Mouse (Mus musculus): ENCODE data around the gene Timmdc1.

Timmdc1 gene

GRCm38 (mm10) chr16:38463305-38463704, 59.2 kb downstream of the Timmdc1 start:
- DNase-seq (ENCODE audit: low spot score in 2 of 2), result no peak

- DNase-seq (ENCODE audit: low spot score in 2 of 2), result no peak
Observed at GRCm38 (mm10) chr16:38462161-38462560, 60.3 kb downstream of the Timmdc1 start.

- DNase-seq (ENCODE audit: low spot score in 2 of 2), result no peak
Observed at GRCm38 (mm10) chr16:38461749-38462148, 60.7 kb downstream of the Timmdc1 start.

- DNase-seq (ENCODE audit: low spot score in 2 of 2), result no peak
Observed at GRCm38 (mm10) chr16:38459990-38460389, 62.5 kb downstream of the Timmdc1 start.

GRCm38 (mm10) chr16:38458600-38459280, 63.7 kb downstream of the Timmdc1 start:
- DNase-seq (ENCODE audit: low spot score in 2 of 2), result no peak

- DNase-seq (ENCODE audit: low spot score in 2 of 2), result peak; percentile 22 to 54
Observed at GRCm38 (mm10) chr16:38456812-38457567, 65.5 kb downstream of the Timmdc1 start.

- no peak for DNase-seq (ENCODE audit: low spot score in 2 of 2)
Observed at GRCm38 (mm10) chr16:38455511-38456418, 66.7 kb downstream of the Timmdc1 start, which contains the start of gene Cd80. Cd80 (plus strand) TSS chr16:38455561.

GRCm38 (mm10) chr16:38454533-38455254, 67.8 kb downstream of the Timmdc1 start:
- DNase-seq (ENCODE audit: low spot score in 2 of 2), result no peak

- DNase-seq (ENCODE audit: low spot score in 2 of 2), result peak; percentile 36 to 39
Observed at GRCm38 (mm10) chr16:38453952-38454351, 68.5 kb downstream of the Timmdc1 start.

GRCm38 (mm10) chr16:38453203-38453553, 69.3 kb downstream of the Timmdc1 start:
- no peak for DNase-seq (ENCODE audit: low spot score in 2 of 2)

- DNase-seq (ENCODE audit: low spot score in 2 of 2), result peak; percentile 90
Observed at GRCm38 (mm10) chr16:38452442-38453202, 69.8 kb downstream of the Timmdc1 start, which contains the start of gene Adprh. Adprh (minus strand) TSS chr16:38452703.

- DNase-seq (ENCODE audit: low spot score in 2 of 2), result no peak
Observed at GRCm38 (mm10) chr16:38451421-38452205, 70.8 kb downstream of the Timmdc1 start.

- DNase-seq (ENCODE audit: low spot score in 2 of 2), result no peak
Observed at GRCm38 (mm10) chr16:38450707-38451106, 71.8 kb downstream of the Timmdc1 start.

- DNase-seq (ENCODE audit: low spot score in 2 of 2), result no peak
Observed at GRCm38 (mm10) chr16:38448458-38448857, 74.0 kb downstream of the Timmdc1 start.
